Mouse (Mus musculus): ENCODE data around the gene Gmppb. TPM values are rescaled to one million over a fixed set of nuclear protein-coding genes. Genes with fewer than 3 reads are reported as not detected.

Gmppb gene
- polyA plus RNA-seq, 2 experiments = 12.9 to 15.5 TPM

- Histone ChIP-seq H3K9me3 (ENCODE audit: control insufficient read depth, low read length) (no peaks in the 10 kb centered on the region), H3K27me3 (ENCODE audit: control insufficient read depth, insufficient read depth, low read length) (no peaks in the 10 kb centered on the region), H3K4me3 (ENCODE audit: insufficient read depth in 1 of 2, low read depth in 2 of 2, low read length in 2 of 2) (no peak overlapping the region), H3K4me1 (replicated peaks; ENCODE audit: control insufficient read depth in 2 of 2, insufficient read depth in 2 of 2, low read length in 1 of 2) (no peaks in the 10 kb centered on the region), H3K36me3 (replicated peaks; ENCODE audit: control insufficient read depth, insufficient read depth, low read depth) (peaks cover 45% of the 10 kb centered on the region), H3K27ac (no peak overlapping the region), H3K9ac (replicated peaks) (no peak overlapping the region), H3K4me2 (ENCODE audit: low read depth) (no peak overlapping the region)
- TF ChIP-seq EP300 (IDR thresholded peaks at IDR 0.05; ENCODE audit: low read depth) (no peak), CTCF (IDR thresholded peaks at IDR 0.05; ENCODE audit: low read depth) (no peak)
- WGBS (ENCODE audit: insufficient replicate concordance) = 83% methylated on average over 3 of the region's 3 CpGs
- ATAC-seq (ENCODE audit: insufficient read depth) (no peak), DNase-seq (ENCODE audit: low read depth in 3 of 3, low spot score in 3 of 3) (no peak)
Observed at GRCm38 (mm10) chr9:108023216-108023615, 25.8 kb upstream of the Gmppb start.

DNA sequence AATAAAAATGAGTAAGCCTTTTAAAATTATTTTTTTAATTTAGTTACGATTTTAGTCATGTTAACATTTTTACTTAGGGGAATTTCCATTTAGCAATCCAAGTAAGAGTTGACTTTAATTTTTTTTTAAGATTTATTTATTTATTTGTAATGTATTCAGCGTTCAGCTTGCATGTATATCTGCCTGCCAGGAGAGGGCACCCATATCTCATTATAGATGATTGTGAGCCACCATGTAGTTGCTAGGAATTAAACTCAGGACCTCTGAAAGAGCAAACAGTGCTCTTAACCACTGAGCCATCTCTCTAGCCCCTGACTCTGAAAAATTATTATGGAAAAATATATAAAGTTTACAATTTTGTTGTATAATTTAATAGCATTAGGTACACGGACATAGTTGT is 22.5 kb upstream of the Gmppb start:
- no peak for ATAC-seq (ENCODE audit: insufficient read depth)
- 81% methylated on average over 3 of the region's 3 CpGs for WGBS (ENCODE audit: insufficient replicate concordance)
- Histone ChIP-seq H3K9ac (replicated peaks) (no peak overlapping the region), H3K9me3 (ENCODE audit: control insufficient read depth, low read length) (no peaks in the 10 kb centered on the region), H3K4me1 (replicated peaks; ENCODE audit: control insufficient read depth in 2 of 2, insufficient read depth in 2 of 2, low read length in 1 of 2) (no peaks in the 10 kb centered on the region), H3K27me3 (ENCODE audit: control insufficient read depth, insufficient read depth, low read length) (no peaks in the 10 kb centered on the region), H3K4me3 (ENCODE audit: insufficient read depth in 1 of 2, low read depth in 2 of 2, low read length in 2 of 2) (no peak overlapping the region), H3K36me3 (replicated peaks; ENCODE audit: control insufficient read depth, insufficient read depth, low read depth) (peaks cover 58% of the 10 kb centered on the region), H3K27ac (no peak overlapping the region), H3K4me2 (ENCODE audit: low read depth) (no peak overlapping the region)
- DNase-seq (ENCODE audit: low read depth in 3 of 3, low spot score in 3 of 3) = no peak
- TF ChIP-seq CTCF (IDR thresholded peaks at IDR 0.05; ENCODE audit: low read depth) = peak; percentile 18; the same call in 1 of the 2 replicates
- TF ChIP-seq EP300 (IDR thresholded peaks at IDR 0.05; ENCODE audit: low read depth) = no peak

DNA sequence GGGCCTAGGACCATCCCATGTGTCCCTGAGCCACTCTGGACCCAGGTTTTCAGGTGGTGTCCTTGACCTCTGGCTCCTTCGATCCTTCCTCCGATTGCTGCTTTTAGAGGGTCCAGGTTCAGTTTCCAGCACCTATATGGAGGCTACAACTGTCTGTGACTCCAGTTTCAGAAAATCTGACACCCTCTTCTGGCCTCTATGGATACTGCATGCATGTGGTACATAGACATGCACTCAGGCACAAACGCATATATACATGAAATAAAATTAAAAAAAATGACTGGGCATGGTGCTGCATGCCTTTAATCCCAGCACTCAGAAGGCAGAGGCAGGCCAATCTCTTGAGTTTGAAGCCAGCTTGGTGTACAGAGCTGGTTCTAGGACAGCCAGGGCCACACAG is 21.2 kb upstream of the Gmppb start:
- TF ChIP-seq CTCF (IDR thresholded peaks at IDR 0.05; ENCODE audit: low read depth) (peak; percentile 44), EP300 (IDR thresholded peaks at IDR 0.05; ENCODE audit: low read depth) (no peak)
- Histone ChIP-seq H3K9me3 (ENCODE audit: control insufficient read depth, low read length) (no peaks in the 10 kb centered on the region), H3K4me3 (ENCODE audit: insufficient read depth in 1 of 2, low read depth in 2 of 2, low read length in 2 of 2) (no peak overlapping the region), H3K9ac (replicated peaks) (no peak overlapping the region), H3K4me2 (ENCODE audit: low read depth) (no peak overlapping the region), H3K36me3 (replicated peaks; ENCODE audit: control insufficient read depth, insufficient read depth, low read depth) (peaks cover 66% of the 10 kb centered on the region), H3K27ac (no peak overlapping the region), H3K4me1 (replicated peaks; ENCODE audit: control insufficient read depth in 2 of 2, insufficient read depth in 2 of 2, low read length in 1 of 2) (no peaks in the 10 kb centered on the region), H3K27me3 (ENCODE audit: control insufficient read depth, insufficient read depth, low read length) (no peaks in the 10 kb centered on the region)
- WGBS (ENCODE audit: insufficient replicate concordance) = 90% methylated on average over 3 of the region's 3 CpGs
- DNase-seq (ENCODE audit: low read depth in 3 of 3, low spot score in 3 of 3) = no peak
- no peak for ATAC-seq (ENCODE audit: insufficient read depth)

- H3K36me3 ChIP-seq (replicated peaks; ENCODE audit: control insufficient read depth, insufficient read depth, low read depth) = peaks cover 45% of the 10 kb centered on the region
- DNase-seq (ENCODE audit: low read depth in 3 of 3, low spot score in 3 of 3) (no peak), ATAC-seq (ENCODE audit: insufficient read depth) (no peak)
- H3K4me2 ChIP-seq (ENCODE audit: low read depth) = no peak overlapping the region
- no peaks in the 10 kb centered on the region for H3K27me3 ChIP-seq (ENCODE audit: control insufficient read depth, insufficient read depth, low read length)
- no peak overlapping the region for H3K27ac ChIP-seq
- no peak overlapping the region for H3K4me3 ChIP-seq (ENCODE audit: insufficient read depth in 1 of 2, low read depth in 2 of 2, low read length in 2 of 2)
- no peak for TF ChIP-seq EP300 (IDR thresholded peaks at IDR 0.05; ENCODE audit: low read depth)
- no peak for TF ChIP-seq CTCF (IDR thresholded peaks at IDR 0.05; ENCODE audit: low read depth)
- 87% methylated on average over 5 of the region's 5 CpGs for WGBS (ENCODE audit: insufficient replicate concordance)
- no peak overlapping the region for H3K9ac ChIP-seq (replicated peaks)
- H3K9me3 ChIP-seq (ENCODE audit: control insufficient read depth, low read length) = no peaks in the 10 kb centered on the region
- H3K4me1 ChIP-seq (replicated peaks; ENCODE audit: control insufficient read depth in 2 of 2, insufficient read depth in 2 of 2, low read length in 1 of 2) = 0 out of 4 replicates have a peak, but pooled peaks cover 0 to 6% of the 10 kb centered on the region in 2 experiments
Observed at GRCm38 (mm10) chr9:108032126-108032525, 16.9 kb upstream of the Gmppb start.

- H3K27ac ChIP-seq = no peak overlapping the region
- H3K4me2 ChIP-seq (ENCODE audit: low read depth) = no peak overlapping the region
- no peaks in the 10 kb centered on the region for H3K27me3 ChIP-seq (ENCODE audit: control insufficient read depth, insufficient read depth, low read length)
- WGBS (ENCODE audit: insufficient replicate concordance) = 85% methylated on average over 2 of the region's 2 CpGs
- peaks cover 32% of the 10 kb centered on the region for H3K36me3 ChIP-seq (replicated peaks; ENCODE audit: control insufficient read depth, insufficient read depth, low read depth)
- ATAC-seq (ENCODE audit: insufficient read depth) (peak; percentile 23; the same call in 1 of the 2 replicates), DNase-seq (ENCODE audit: low read depth in 3 of 3, low spot score in 3 of 3) (peak in 1 of 3 experiments; percentile 41)
- no peaks in the 10 kb centered on the region for H3K9me3 ChIP-seq (ENCODE audit: control insufficient read depth, low read length)
- TF ChIP-seq CTCF (IDR thresholded peaks at IDR 0.05; ENCODE audit: low read depth) (no peak; the same call in 1 of the 2 replicates), EP300 (IDR thresholded peaks at IDR 0.05; ENCODE audit: low read depth) (no peak)
- no peak overlapping the region for H3K9ac ChIP-seq (replicated peaks)
- H3K4me1 ChIP-seq (replicated peaks; ENCODE audit: control insufficient read depth in 2 of 2, insufficient read depth in 2 of 2, low read length in 1 of 2) = 0 out of 4 replicates have a peak, but pooled peaks cover 0 to 6% of the 10 kb centered on the region in 2 experiments
- H3K4me3 ChIP-seq (ENCODE audit: insufficient read depth in 1 of 2, low read depth in 2 of 2, low read length in 2 of 2) = no peak overlapping the region
Observed at GRCm38 (mm10) chr9:108035331-108036156, 13.5 kb upstream of the Gmppb start.

Data from liver, embryonic 14.5 days (tissue).